Mouse (Mus musculus) forebrain, postnatal 0 days (tissue): ENCODE measurements at regions not wholly inside any gene's neighbourhood (a gene's known extent, or its start where the extent isn't known, plus 50 kb on each side); places are given as distances from the start of the nearest gene placed in this dataset.

Experiments used
- ATAC-seq: fragments of 200-750 bp; cut with Nextera tagmentation; 2 replicates; pipeline ENCODE4 v1.8.0; 2017; ENCODE audit warnings: mild to moderate bottlenecking, moderate library complexity
- DNase-seq: peaks from one replicate; pipeline ENCODE4 v3.0.0-alpha.2; 2015
- H3K27ac ChIP-seq: fragments of 300-500 bp; sonication (generic); 2 replicates; pipeline ENCODE4 v1.5.1; 2014; ENCODE audit warnings: low read depth, mild to moderate bottlenecking, antibody characterized with exemption, low read length, moderate library complexity, mixed read lengths
- H3K27me3 ChIP-seq: fragments of 300-500 bp; sonication (generic); 2 replicates; pipeline ENCODE4 v1.6.1; 2014; ENCODE audit warnings: mild to moderate bottlenecking, low read length, mixed read lengths; ENCODE audit not compliant: insufficient read depth
- H3K36me3 ChIP-seq: fragments of 300-500 bp; sonication (generic); 2 replicates; pipeline ENCODE4 v1.6.1; 2014; ENCODE audit warnings: mild to moderate bottlenecking, moderate library complexity; ENCODE audit not compliant: insufficient read depth
- H3K4me1 ChIP-seq: fragments of 300-500 bp; sonication (generic); 2 replicates; pipeline ENCODE4 v1.6.1; 2014; ENCODE audit warnings: antibody characterized with exemption; ENCODE audit not compliant: insufficient read depth
- H3K4me2 ChIP-seq: fragments of 300-500 bp; sonication (generic); 2 replicates; pipeline ENCODE4 v1.6.1; 2014; ENCODE audit warnings: low read depth, mild to moderate bottlenecking, moderate library complexity
- H3K4me3 ChIP-seq: fragments of 300-500 bp; sonication (generic); 2 replicates; pipeline ENCODE4 v1.5.1; 2014; ENCODE audit warnings: low read depth, low read length, mixed read lengths
- H3K9ac ChIP-seq: fragments of 300-500 bp; sonication (generic); 2 replicates; pipeline ENCODE4 v1.6.1; 2014; ENCODE audit warnings: mild to moderate bottlenecking
- H3K9me3 ChIP-seq: fragments of 300-500 bp; sonication (generic); 2 replicates; pipeline ENCODE4 v1.6.1; 2016; ENCODE audit warnings: low read length
- CTCF ChIP-seq: sonication (generic); IDR thresholded peaks from 2 replicates; pipeline ENCODE4 v1.5.1; 2016; ENCODE audit warnings: antibody characterized with exemption, control low read depth, low read depth
- WGBS: fragments of 180-500 bp; shearing (Covaris S2); extraction: QIAGEN DNeasy Blood & Tissue Kit; methylation state at CpG from one replicate; pipeline ENCODE4 v1.1.7; 2014; 5-methylcytosine and 5-hydroxymethylcytosine counted together
- microRNA-seq, 2 experiments: library from miRNA; unstranded; fragments of <30 nt; microRNA quantifications; one replicate each; pipeline ENCODE4; 2016

- DNase-seq = no peak
- Histone ChIP-seq H3K4me2 (no peak overlapping the region), H3K4me1 (no peaks in the 10 kb centered on the region), H3K27ac (no peak overlapping the region), H3K27me3 (no peaks in the 10 kb centered on the region), H3K9ac (no peak overlapping the region), H3K9me3 (no peaks in the 10 kb centered on the region), H3K4me3 (no peak overlapping the region), H3K36me3 (no peaks in the 10 kb centered on the region)
- no peak for ATAC-seq
- WGBS = 84% methylated on average over 10 of the region's 10 CpGs
- no peak for TF ChIP-seq CTCF
Observed at GRCm38 (mm10) chr7:35857693-35858092, 54.9 kb upstream of the Zfp507 start.

Small RNAs in the stretch of these regions (microRNA-seq; reads per million reads assigned to microRNA genes)
- gene Gm23292 = 0 reads per million in 2 experiments
